Mouse (Mus musculus) limb, embryonic 14.5 days (tissue): ENCODE data around the gene Slc7a6os. TPM values are rescaled to one million over a fixed set of nuclear protein-coding genes. Genes with fewer than 3 reads are reported as not detected.

Source experiments
- ATAC-seq: fragments of 200-750 bp; cut with Nextera tagmentation; 2 replicates; pipeline ENCODE4 v1.8.0; 2017; ENCODE audit warnings: low read depth, moderate number of reproducible peaks, moderate TSS enrichment; ENCODE audit not compliant: low FRiP score
- DNase-seq: peaks from one replicate; pipeline ENCODE4 v3.0.0-alpha.2; 2015; ENCODE audit warnings: low spot score
- H3K27ac ChIP-seq: fragments of 300-500 bp; sonication (generic); replicated peaks from 2 replicates; pipeline ENCODE4 v1.5.1; 2014; ENCODE audit warnings: low read depth, mild to moderate bottlenecking, low read length, moderate library complexity, mixed read lengths
- H3K27me3 ChIP-seq: fragments of 300-500 bp; sonication (generic); 2 replicates; pipeline ENCODE4 v1.6.1; 2014; ENCODE audit warnings: low read length, mixed read lengths; ENCODE audit not compliant: control insufficient read depth, insufficient read depth
- H3K36me3 ChIP-seq: fragments of 300-500 bp; sonication (generic); 2 replicates; pipeline ENCODE4 v1.6.1; 2014; ENCODE audit warnings: mild to moderate bottlenecking, low read length, moderate library complexity, mixed read lengths; ENCODE audit not compliant: control insufficient read depth, insufficient read depth
- H3K4me1 ChIP-seq: fragments of 300-500 bp; sonication (generic); 2 replicates; pipeline ENCODE4 v1.6.1; 2014; ENCODE audit warnings: antibody characterized with exemption, low read length, mixed read lengths; ENCODE audit not compliant: control insufficient read depth, insufficient read depth
- H3K4me2 ChIP-seq: fragments of 300-500 bp; sonication (generic); replicated peaks from 2 replicates; pipeline ENCODE4 v1.6.1; 2014; ENCODE audit warnings: low read depth, mild to moderate bottlenecking, low read length, moderate library complexity; ENCODE audit not compliant: severe bottlenecking
- H3K4me3 ChIP-seq: fragments of 300-500 bp; sonication (generic); replicated peaks from 2 replicates; pipeline ENCODE4 v1.5.1; 2014; ENCODE audit warnings: low read length
- H3K9ac ChIP-seq: fragments of 300-500 bp; sonication (generic); 2 replicates; pipeline ENCODE4 v1.6.1; 2014; ENCODE audit warnings: mild to moderate bottlenecking, low read depth, low read length, moderate library complexity; ENCODE audit not compliant: severe bottlenecking
- H3K9me3 ChIP-seq: fragments of 300-500 bp; sonication (generic); 2 replicates; pipeline ENCODE4 v1.6.1; 2016; ENCODE audit warnings: low read length; ENCODE audit not compliant: control insufficient read depth
- POLR2A ChIP-seq: fragments of 200-500 bp; IDR thresholded peaks from 2 replicates; pipeline ENCODE4 v1.8.0; 2012; ENCODE audit warnings: inconsistent platforms, mild to moderate bottlenecking, moderate library complexity, borderline replicate concordance; ENCODE audit not compliant: insufficient read depth, insufficient read length; ENCODE audit errors: extremely low read depth
- WGBS: fragments of 180-500 bp; shearing (Covaris S2); extraction: QIAGEN DNeasy Blood & Tissue Kit; methylation state at CpG from one replicate; pipeline ENCODE4 v1.1.7; 2014; 5-methylcytosine and 5-hydroxymethylcytosine counted together
- polyA plus RNA-seq, 2 experiments: library from polyadenylated mRNA; depleted of rRNA in 1 of 2; stranded (reverse) in 1 of 2; unstranded in 1 of 2; fragments of >200 nt; fragmentation: Nextera tagmentation in 1 of 2; extraction: Ambion mirVana in 1 of 2; gene quantifications; 2 replicates each; pipeline versions ENCODE4 v1.2.1 to v1.2.3; 2012 to 2014

Slc7a6os gene
- polyA plus RNA-seq, 2 experiments: 32.5 to 52.4 TPM

GRCm38 (mm10) chr8:106158381-106158780 is 52.4 kb downstream of the Slc7a6os start:
- Histone ChIP-seq H3K4me2 (no peak overlapping the region), H3K27ac (no peak overlapping the region), H3K27me3 (no peaks in the 10 kb centered on the region), H3K36me3 (peaks cover 47% of the 10 kb centered on the region), H3K9me3 (no peaks in the 10 kb centered on the region), H3K9ac (no peak overlapping the region), H3K4me3 (no peak overlapping the region), H3K4me1 (no peaks in the 10 kb centered on the region)
- WGBS: 90% methylated on average over 10 of the region's 10 CpGs
- no peak for DNase-seq
- no peak for ATAC-seq
- TF ChIP-seq POLR2A: no peak

- DNase-seq (no peak), ATAC-seq (no peak)
- H3K36me3 ChIP-seq: peaks cover 38% of the 10 kb centered on the region
- whole genome bisulfite sequencing: 96% methylated on average over 1 of the region's 1 CpGs
- no peaks in the 10 kb centered on the region for H3K4me1 ChIP-seq
- no peak overlapping the region for H3K27ac ChIP-seq
- no peaks in the 10 kb centered on the region for H3K27me3 ChIP-seq
- no peak overlapping the region for H3K4me3 ChIP-seq
- H3K4me2 ChIP-seq: no peak overlapping the region
- H3K9me3 ChIP-seq: no peaks in the 10 kb centered on the region
- H3K9ac ChIP-seq: no peak overlapping the region
- no peak for TF ChIP-seq POLR2A
These were observed 53.3 kb downstream of the Slc7a6os start for GRCm38 (mm10) chr8:106157419-106157818.

GRCm38 (mm10) chr8:106152876-106153275 is 57.9 kb downstream of the Slc7a6os start:
- ATAC-seq: no peak
- DNase-seq: no peak
- Histone ChIP-seq H3K36me3 (peaks cover 10% of the 10 kb centered on the region), H3K9me3 (no peaks in the 10 kb centered on the region), H3K4me3 (no peak overlapping the region), H3K4me1 (peaks cover 6% of the 10 kb centered on the region; the same call in 1 of the 2 replicates), H3K4me2 (no peak overlapping the region), H3K9ac (no peak overlapping the region), H3K27me3 (no peaks in the 10 kb centered on the region), H3K27ac (no peak overlapping the region)
- TF ChIP-seq POLR2A: no peak
- WGBS: 76% methylated on average over 4 of the region's 4 CpGs

- H3K4me1 ChIP-seq: peaks cover 6% of the 10 kb centered on the region; the same call in 1 of the 2 replicates
- no peak for DNase-seq
- no peaks in the 10 kb centered on the region for H3K9me3 ChIP-seq
- no peak for TF ChIP-seq POLR2A
- no peak overlapping the region for H3K27ac ChIP-seq
- 72% methylated on average over 9 of the region's 9 CpGs for WGBS
- peak overlapping the region; percentile 78 for H3K4me3 ChIP-seq
- H3K4me2 ChIP-seq: peak overlapping the region; percentile 61
- H3K9ac ChIP-seq: peak overlapping the region; percentile 73; the same call in 1 of the 2 replicates
- ATAC-seq: no peak
- H3K36me3 ChIP-seq: peaks cover 10% of the 10 kb centered on the region
- H3K27me3 ChIP-seq: no peaks in the 10 kb centered on the region
These were observed 59.7 kb downstream of the Slc7a6os start for GRCm38 (mm10) chr8:106151041-106151440.

Other genes starting within 250 kb of the Slc7a6os start
- gene Slc12a4, start 244.8 kb downstream of the Slc7a6os start, polyA plus RNA-seq (2012; rRNA removed): 116 and 135 TPM in 2 replicates
- gene Slc12a4, start 244.8 kb downstream of the Slc7a6os start, polyA plus RNA-seq (2014; fragmentation: Nextera tagmentation; extraction: Ambion mirVana): 46.0 and 56.2 TPM in 2 replicates
- not detected in 2 replicates for gene Dpep3, start 231.5 kb downstream of the Slc7a6os start, polyA plus RNA-seq (2012; rRNA removed)
- gene Dpep3, start 231.5 kb downstream of the Slc7a6os start, polyA plus RNA-seq (2014; fragmentation: Nextera tagmentation; extraction: Ambion mirVana): 0.11 TPM in 1 of 2 replicates, not detected in the other
- 24.4 and 25.6 TPM in 2 replicates for gene Dus2, start 219.6 kb downstream of the Slc7a6os start, polyA plus RNA-seq (2012; rRNA removed)
- 22.4 and 25.0 TPM in 2 replicates for gene Dus2, start 219.6 kb downstream of the Slc7a6os start, polyA plus RNA-seq (2014; fragmentation: Nextera tagmentation; extraction: Ambion mirVana)
- 0.05 TPM in 1 of 2 replicates, not detected in the other for gene Dpep2nb, start 205.0 kb downstream of the Slc7a6os start, polyA plus RNA-seq (2012; rRNA removed)
- 0.17 TPM in 1 of 2 replicates, not detected in the other for gene Dpep2nb, start 205.0 kb downstream of the Slc7a6os start, polyA plus RNA-seq (2014; fragmentation: Nextera tagmentation; extraction: Ambion mirVana)
- 12.9 and 14.9 TPM in 2 replicates for gene Ddx28, start 199.1 kb downstream of the Slc7a6os start, polyA plus RNA-seq (2012; rRNA removed)
- gene Ddx28, start 199.1 kb downstream of the Slc7a6os start, polyA plus RNA-seq (2014; fragmentation: Nextera tagmentation; extraction: Ambion mirVana): 17.2 and 19.5 TPM in 2 replicates
- 27.2 and 31.6 TPM in 2 replicates for gene Nfatc3, start 152.1 kb downstream of the Slc7a6os start, polyA plus RNA-seq (2012; rRNA removed)
- 7.8 and 9.6 TPM in 2 replicates for gene Nfatc3, start 152.1 kb downstream of the Slc7a6os start, polyA plus RNA-seq (2014; fragmentation: Nextera tagmentation; extraction: Ambion mirVana)
- 29.5 and 34.3 TPM in 2 replicates for gene Esrp2, start 74.0 kb downstream of the Slc7a6os start, polyA plus RNA-seq (2012; rRNA removed)
- gene Esrp2, start 74.0 kb downstream of the Slc7a6os start, polyA plus RNA-seq (2014; fragmentation: Nextera tagmentation; extraction: Ambion mirVana): 38.8 and 38.9 TPM in 2 replicates
- 13.7 and 15.0 TPM in 2 replicates for gene Pla2g15, start 60.5 kb downstream of the Slc7a6os start, polyA plus RNA-seq (2012; rRNA removed)
- gene Pla2g15, start 60.5 kb downstream of the Slc7a6os start, polyA plus RNA-seq (2014; fragmentation: Nextera tagmentation; extraction: Ambion mirVana): 6.3 and 7.8 TPM in 2 replicates
- gene Slc7a6, start 42.1 kb downstream of the Slc7a6os start, polyA plus RNA-seq (2012; rRNA removed): 42.1 and 57.6 TPM in 2 replicates
- gene Slc7a6, start 42.1 kb downstream of the Slc7a6os start, polyA plus RNA-seq (2014; fragmentation: Nextera tagmentation; extraction: Ambion mirVana): 55.7 and 73.1 TPM in 2 replicates
- gene Prmt7, start within 50 bp of the Slc7a6os start, polyA plus RNA-seq (2012; rRNA removed): 35.5 and 40.3 TPM in 2 replicates
- 44.7 and 46.6 TPM in 2 replicates for gene Prmt7, start within 50 bp of the Slc7a6os start, polyA plus RNA-seq (2014; fragmentation: Nextera tagmentation; extraction: Ambion mirVana)
- 17.5 and 22.5 TPM in 2 replicates for gene Smpd3, start 127.1 kb upstream of the Slc7a6os start, polyA plus RNA-seq (2012; rRNA removed)
- gene Smpd3, start 127.1 kb upstream of the Slc7a6os start, polyA plus RNA-seq (2014; fragmentation: Nextera tagmentation; extraction: Ambion mirVana): 7.4 and 11.2 TPM in 2 replicates
- gene Zfp90, start 204.4 kb upstream of the Slc7a6os start, polyA plus RNA-seq (2012; rRNA removed): 15.2 and 19.7 TPM in 2 replicates
- 20.6 and 26.5 TPM in 2 replicates for gene Zfp90, start 204.4 kb upstream of the Slc7a6os start, polyA plus RNA-seq (2014; fragmentation: Nextera tagmentation; extraction: Ambion mirVana)